Mouse (Mus musculus) adrenal gland (tissue): ENCODE results near the gene Dennd5b.

Experiments
- intact Hi-C: fragments of 180-260 bp; cut with DNase I; formaldehyde crosslinking; loops from one replicate; pipeline ENCODE4 v1.15.1; 2025

The Dennd5b gene

DNA sequence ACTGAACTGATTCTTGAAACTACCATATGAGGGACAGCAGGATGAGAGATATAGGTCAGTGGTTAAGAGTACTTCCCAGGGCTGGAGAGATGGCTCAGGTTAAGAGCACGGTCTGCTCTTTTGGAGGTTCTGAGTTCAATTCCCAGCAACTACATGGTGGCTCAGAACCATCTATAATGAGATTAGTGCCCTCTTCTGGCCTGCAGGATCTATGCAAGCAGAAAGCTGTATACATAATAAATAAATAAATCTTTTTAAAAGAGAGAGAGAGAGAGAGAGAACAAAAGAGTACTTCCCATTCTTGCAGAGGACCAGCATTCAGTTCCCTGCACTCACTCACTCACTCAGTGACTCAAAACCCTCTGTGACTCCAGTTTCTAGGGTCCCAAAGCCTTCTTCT, 142.8 kb downstream of the Dennd5b start:
- intact Hi-C loops = no loop called here

DNA sequence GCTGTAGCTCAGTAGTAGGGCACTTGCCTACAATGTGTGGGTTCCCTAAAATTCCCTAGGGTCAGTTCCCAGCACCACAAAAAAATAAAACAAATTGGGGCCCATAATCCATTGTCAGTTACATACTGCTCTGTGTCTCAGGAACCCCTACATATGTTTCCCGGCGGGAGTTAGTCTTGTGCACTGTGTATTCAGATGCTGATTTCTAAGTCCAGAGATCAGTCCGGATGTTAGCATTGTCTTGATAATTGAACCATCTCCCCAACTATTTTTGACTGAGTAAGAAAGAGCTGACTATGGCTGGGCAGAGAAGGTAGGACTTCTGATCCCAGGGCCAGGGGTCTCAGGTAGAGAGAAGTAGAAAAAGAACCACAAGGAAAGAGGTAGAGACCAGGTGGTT, 144.4 kb downstream of the Dennd5b start:
- intact Hi-C loops = no loop called here

DNA sequence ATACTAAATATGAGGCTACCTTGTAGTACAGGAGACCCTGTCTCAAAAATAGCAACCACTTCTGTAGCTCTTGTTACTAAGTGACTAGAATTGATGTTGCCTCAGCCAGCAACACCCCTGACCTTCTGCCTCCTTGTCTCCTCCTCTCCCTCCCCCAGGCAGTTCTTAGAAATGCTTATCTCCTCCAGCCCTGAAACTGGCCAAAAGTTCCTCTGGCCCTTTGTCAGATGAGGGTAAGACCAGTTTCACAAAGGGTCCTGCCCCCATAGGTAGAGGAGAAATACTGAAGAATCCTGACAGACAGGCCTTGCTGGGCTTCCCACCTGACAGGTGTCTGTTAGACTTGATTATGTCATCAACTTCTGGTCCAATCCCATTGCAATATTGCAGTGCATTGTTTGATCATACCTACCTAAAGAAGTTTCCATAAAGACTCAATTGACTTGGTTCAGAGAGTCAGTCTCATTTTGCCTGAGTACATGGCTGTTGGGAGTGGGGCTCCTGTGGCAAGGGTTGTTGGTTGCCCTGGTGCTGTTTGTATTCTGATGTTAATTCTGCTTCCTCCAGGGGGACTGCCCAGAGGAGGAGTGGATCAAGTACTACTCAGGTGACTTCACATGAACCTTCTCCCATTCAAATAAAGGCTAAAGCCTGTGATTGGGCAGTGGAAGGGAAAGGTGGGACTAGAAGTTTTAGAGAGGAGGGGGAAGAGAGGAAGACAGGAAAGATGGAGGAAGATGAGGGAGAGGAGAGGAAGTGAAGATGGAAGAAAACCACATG, 145.6 kb downstream of the Dennd5b start:
- intact Hi-C loops = no loop called here

DNA sequence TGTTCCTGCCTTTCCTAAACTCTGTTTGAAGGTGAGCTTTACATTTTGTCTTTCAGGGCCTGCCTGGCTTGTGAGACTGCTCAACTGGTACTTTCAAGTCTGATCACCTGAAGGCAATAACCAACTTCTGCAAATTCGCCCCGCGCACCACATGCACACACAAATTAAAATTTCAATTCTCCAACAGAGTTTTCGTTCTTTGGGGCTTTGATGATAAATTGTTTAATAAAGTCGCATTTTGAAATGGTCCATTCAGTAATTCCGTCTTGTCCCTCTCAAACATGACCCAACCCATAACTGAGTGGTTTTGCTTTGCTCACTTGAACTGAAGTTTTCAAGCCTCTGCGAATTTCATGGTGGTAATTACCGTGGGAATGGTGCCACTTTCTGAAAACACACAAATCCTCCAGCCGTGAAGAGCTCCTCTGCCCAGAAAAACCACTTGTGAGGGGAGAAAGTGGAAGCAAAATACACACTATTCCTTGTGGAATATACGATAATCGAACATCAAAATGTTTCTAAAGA, 154.5 kb downstream of the Dennd5b start:
- intact Hi-C loops = loop anchor here (10.0 kb wide), 1 partner anchor 158 kb away; the partner anchor contains the start of gene Dennd5b

DNA sequence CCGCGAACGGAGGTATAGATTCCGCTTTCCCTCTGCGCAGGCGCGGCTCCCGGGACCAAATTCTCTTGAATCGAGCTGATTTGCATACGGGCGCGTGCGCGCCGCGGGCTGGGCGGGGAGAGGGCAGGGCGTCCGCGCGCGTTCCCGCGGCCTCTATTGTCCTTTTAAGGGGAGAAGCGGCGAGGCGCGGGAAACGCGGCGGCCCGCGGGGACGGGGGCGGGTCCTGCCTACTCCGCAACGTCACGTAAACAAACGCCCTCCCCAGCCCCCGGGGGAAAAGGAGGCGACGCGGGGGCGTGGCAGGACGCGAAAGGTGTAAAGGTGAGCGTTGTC, 155.1 kb downstream of the Dennd5b start, which contains the start of gene Sinhcaf:
Gene Sinhcaf (minus strand): TSS at position 59 of the 334 bp plus-strand sequence.
- intact Hi-C loops = loop anchor here (10.0 kb wide), 1 partner anchor 158 kb away; the partner anchor contains the start of gene Dennd5b

- intact Hi-C loops = loop anchor here (10.0 kb wide), 1 partner anchor 159 kb away; the partner anchor contains the start of gene Dennd5b
These were observed 155.7 kb downstream of the Dennd5b start for GRCm38 (mm10) chr6:148945509-148946408.

DNA sequence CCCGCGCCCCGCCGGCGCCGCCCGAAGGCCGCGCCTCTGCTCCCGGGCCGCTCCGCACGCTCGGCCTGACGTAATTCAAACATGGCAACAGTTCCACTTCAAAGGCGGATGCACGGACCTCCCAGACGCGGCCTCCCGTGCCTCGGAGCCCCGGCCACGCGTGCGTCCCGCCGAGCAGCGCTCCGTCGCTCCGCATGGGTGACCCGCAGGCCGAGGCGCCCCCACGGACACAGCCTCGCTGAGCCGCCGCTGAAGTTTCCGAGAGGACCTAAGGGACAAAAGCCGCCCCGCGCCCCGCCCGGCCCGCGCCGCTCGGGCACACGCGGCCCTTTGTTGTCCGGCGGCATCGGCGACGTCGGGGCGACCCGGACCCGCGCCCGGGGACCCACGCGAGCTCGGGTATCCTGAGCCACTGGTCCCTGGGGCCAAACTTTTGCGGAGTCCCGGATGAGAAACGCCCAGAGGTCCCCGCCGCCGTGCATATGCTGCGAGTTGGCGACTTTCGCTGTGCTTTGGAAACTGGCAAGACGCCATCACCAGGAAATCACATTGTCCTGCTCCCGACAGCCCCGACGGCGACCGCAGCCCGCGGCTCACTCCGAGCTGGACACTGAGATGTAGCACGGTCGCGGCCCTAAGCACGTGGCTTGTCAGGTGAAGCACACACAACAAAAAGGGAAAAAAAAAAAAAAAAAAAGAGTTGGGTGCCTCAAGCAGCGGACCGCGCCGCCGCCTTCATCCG, 156.5 kb downstream of the Dennd5b start:
- intact Hi-C loops = loop anchor here (10.0 kb wide), 1 partner anchor 160 kb away; the partner anchor contains the start of gene Dennd5b

DNA sequence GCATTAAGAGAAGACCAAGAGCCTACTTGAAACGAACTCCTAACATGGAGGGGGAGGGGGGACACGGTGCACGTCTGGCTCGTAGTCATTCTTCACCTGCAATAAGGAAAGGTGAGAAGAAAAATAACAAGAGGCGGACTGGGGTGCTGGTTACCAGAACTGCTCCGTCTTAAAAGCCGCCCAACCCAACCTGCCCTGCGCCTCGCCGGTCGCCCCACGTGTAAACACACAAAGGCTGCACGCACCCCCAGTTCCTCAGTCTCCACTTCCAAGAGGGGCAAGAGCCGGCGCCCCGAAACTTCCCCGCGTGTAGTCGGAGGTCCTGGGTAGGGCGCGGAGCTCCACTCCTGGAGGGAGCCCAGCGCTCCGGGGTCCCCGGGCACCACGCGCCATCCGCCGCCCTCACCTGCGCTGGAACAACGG, 157.1 kb downstream of the Dennd5b start:
- intact Hi-C loops = loop anchor here (10.0 kb wide), 1 partner anchor 160 kb away; the partner anchor contains the start of gene Dennd5b

- intact Hi-C loops = loop anchor here (10.0 kb wide), 1 partner anchor 161 kb away; the partner anchor contains the start of gene Dennd5b
These were observed 157.8 kb downstream of the Dennd5b start for GRCm38 (mm10) chr6:148943695-148944094.

DNA sequence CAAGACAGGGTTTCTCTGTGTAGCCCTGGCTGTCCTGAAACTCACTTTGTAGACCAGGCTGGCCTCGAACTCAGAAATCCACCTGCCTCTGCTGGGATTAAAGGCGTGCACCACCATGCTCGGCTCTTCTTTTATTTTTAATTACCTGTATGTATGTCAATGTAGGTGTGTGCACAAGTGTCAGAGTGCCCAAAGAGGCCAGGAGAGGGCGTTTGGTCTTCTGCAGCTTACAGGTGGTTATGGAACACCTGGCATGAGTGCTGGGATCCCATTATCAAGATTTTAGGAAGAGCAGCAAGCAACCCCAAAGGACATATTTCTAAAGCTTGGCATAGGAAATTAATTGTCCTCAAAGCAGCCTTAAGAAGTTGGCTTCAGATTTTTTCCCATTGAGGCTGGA, 159.1 kb downstream of the Dennd5b start:
- intact Hi-C loops = loop anchor here (10.0 kb wide), 1 partner anchor 162 kb away; the partner anchor contains the start of gene Dennd5b

GRCm38 (mm10) chr6:148941880-148942279, 159.6 kb downstream of the Dennd5b start:
- intact Hi-C loops = loop anchor here (10.0 kb wide), 1 partner anchor 163 kb away; the partner anchor contains the start of gene Dennd5b

GRCm38 (mm10) chr6:148940383-148940782, 161.1 kb downstream of the Dennd5b start:
- intact Hi-C loops = loop anchor here (10.0 kb wide), 1 partner anchor 164 kb away; the partner anchor contains the start of gene Dennd5b
